Mouse (Mus musculus): Measurements from ENCODE around the gene Cdca7l.

GRCm38 (mm10) chr12:117878341-117878740, 74.3 kb downstream of the Cdca7l start:
- no peak for TF ChIP-seq CTCF (IDR thresholded peaks at IDR 0.05; ENCODE audit: control insufficient read depth, insufficient read depth, insufficient read length)
- TF ChIP-seq MYOG (IDR thresholded peaks at IDR 0.05; ENCODE audit: control insufficient read depth, extremely low read depth, insufficient read length), result no peak
- no peak for TF ChIP-seq MAX (IDR thresholded peaks at IDR 0.05)
- TF ChIP-seq USF1 (IDR thresholded peaks at IDR 0.05; ENCODE audit: low read depth), result no peak
- TF ChIP-seq CEBPB (IDR thresholded peaks at IDR 0.05; ENCODE audit: low read depth), result no peak
- TF ChIP-seq MYOD1 (IDR thresholded peaks at IDR 0.05; ENCODE audit: control insufficient read depth, insufficient read length, low read depth), result no peak

All from C2C12 (cell line).